Mouse (Mus musculus) ES-CJ7 (cell line): ENCODE results near the gene Olfr67.
"Not testable (repeated sequence)": the region's sequence is repeated elsewhere in the genome, so short reads cannot be mapped to it uniquely, and the experiment has no call there.

Experiments
- DNase-seq: peaks from one replicate; pipeline ENCODE4 v3.0.0; 2011; ENCODE audit warnings: low read depth, low spot score

Olfr67 gene

DNA sequence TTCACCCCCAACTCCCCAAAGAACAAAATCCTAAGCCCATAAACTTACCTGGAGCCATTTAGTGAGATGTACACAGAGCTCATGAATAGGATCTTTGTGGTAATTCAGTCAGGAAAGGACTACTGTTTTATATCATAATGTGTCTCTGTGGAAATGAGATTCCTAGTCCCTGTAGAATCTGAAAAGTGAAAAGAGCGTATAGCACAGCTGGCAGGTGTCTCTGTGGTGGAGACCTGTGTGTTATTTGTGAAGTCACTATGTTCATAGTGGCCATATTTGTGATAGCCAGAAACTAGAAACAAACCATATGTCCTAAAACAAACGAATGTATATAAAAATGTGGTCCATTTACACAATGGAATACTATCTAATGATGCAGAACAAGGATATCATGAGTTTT is 20.1 kb downstream of the Olfr67 start, which contains the start of gene Olfr69:
Gene Olfr69 (minus strand): TSS at position 101 of the 400 bp plus-strand sequence.
- DNase-seq, result no peak

DNA sequence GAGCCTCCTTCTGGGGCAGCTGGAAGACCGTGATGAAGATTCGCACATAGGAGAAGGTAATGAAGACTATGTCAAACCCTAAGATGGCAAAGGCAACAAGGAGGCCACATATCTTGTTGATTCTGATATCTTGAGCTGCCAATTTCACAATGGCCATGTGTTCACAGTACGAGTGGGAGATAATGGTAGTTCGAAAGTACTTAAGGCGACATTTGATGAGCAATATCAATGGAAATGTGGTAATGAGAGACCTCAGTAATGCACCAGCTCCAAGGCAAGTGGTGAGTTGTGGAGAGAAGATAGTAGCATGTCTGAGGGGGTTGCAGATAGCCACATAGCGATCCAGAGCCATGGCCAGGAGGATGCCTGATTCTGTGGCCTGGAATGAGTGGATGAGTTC is 23.9 kb downstream of the Olfr67 start:
- not testable (repeated sequence) for DNase-seq

DNA sequence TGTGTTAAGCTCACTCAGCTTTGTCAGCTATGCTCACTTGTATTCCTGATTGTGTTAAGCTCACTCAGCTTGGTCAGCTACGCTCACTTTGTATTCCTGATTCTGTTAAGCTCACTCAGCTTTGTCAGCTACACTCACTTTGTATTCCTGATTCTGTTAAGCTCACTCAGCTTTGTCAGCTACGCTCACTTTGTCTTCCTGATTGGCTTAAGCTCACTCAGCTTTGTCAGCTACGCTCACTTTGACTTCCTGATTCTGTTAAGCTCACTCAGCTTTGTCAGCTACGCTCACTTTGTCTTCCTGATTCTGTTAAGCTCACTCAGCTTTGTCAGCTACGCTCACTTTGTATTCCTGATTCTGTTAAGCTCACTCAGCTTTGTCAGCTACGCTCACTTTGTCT is 29.4 kb downstream of the Olfr67 start:
- DNase-seq, result not testable (repeated sequence)

DNA sequence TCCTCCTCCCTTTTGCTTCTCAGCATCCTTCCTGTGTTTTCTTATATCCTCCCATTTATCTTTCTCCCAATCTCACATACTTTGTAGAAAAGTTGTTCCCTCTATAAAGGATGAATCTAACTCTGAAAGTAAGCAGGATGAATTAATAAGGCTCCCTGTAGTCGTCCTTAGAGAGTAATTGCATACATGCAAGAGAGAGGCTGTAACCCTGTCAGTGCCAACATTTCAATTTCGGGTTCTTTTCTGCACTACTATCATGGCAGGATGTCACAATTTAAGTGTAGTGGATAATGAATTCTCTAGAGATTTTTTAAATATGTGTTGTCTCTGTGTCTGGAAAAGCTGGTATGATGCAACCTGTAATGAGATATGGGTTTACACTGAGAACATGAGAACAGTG is 34.4 kb downstream of the Olfr67 start, which contains the start of gene Olfr630:
Gene Olfr630 (minus strand): TSS at position 101 of the 400 bp plus-strand sequence.
- no peak for DNase-seq

DNA sequence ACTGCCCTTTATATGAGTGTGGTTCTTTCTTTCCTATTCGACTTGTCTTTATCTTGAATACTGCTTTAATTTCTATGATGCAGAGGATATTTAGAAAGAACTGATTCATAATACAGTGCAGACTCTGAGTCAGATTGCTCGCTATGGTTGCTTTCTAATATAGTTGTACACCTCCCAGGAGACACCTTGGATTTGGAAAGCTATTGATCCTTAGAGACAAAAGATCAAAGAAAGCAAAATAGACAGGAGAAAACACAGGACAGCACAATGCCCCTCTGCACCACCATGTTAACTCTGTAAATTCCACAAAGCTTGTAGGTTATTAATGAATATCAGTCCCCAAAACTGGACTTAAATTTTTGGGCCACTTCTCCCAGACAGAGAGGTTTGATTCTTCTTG is 46.8 kb downstream of the Olfr67 start, which contains the start of gene Olfr629:
Gene Olfr629 (minus strand): TSS at position 101 of the 400 bp plus-strand sequence.
- DNase-seq, result no peak
